Mouse (Mus musculus) embryonic facial prominence, embryonic 10.5 days (tissue): ENCODE results near the gene Tas2r120. TPM values are rescaled to one million over a fixed set of nuclear protein-coding genes. Genes with fewer than 3 reads are reported as not detected.
"Not testable (repeated sequence)": the region's sequence is repeated elsewhere in the genome, so short reads cannot be mapped to it uniquely, and the experiment has no call there.

Source experiments
- DNase-seq: peaks from one replicate; pipeline ENCODE4 v3.0.0-alpha.2; 2017; ENCODE audit warnings: low spot score
- H3K27ac ChIP-seq: fragments of 300-500 bp; sonication (generic); replicated peaks from 2 replicates; pipeline ENCODE4 v1.5.1; 2016; ENCODE audit warnings: mild to moderate bottlenecking
- H3K27me3 ChIP-seq: fragments of 300-500 bp; sonication (generic); replicated peaks from 2 replicates; pipeline ENCODE4 v1.6.1; 2016; ENCODE audit warnings: low read depth, mild to moderate bottlenecking; ENCODE audit not compliant: poor library complexity, severe bottlenecking
- H3K36me3 ChIP-seq: fragments of 300-500 bp; sonication (generic); replicated peaks from 2 replicates; pipeline ENCODE4 v1.6.1; 2016; ENCODE audit warnings: mild to moderate bottlenecking, moderate library complexity
- H3K4me1 ChIP-seq: fragments of 300-500 bp; sonication (generic); 2 replicates; pipeline ENCODE4 v1.6.1; 2016
- H3K4me3 ChIP-seq: fragments of 300-500 bp; sonication (generic); 2 replicates; pipeline ENCODE4 v1.5.1; 2016; ENCODE audit warnings: mild to moderate bottlenecking, moderate library complexity
- H3K9me3 ChIP-seq: fragments of 300-500 bp; sonication (generic); 2 replicates; pipeline ENCODE4 v1.6.1; 2016; ENCODE audit warnings: mild to moderate bottlenecking
- WGBS: fragments of 180-500 bp; shearing (Covaris S2); methylation state at CpG from one replicate; pipeline ENCODE4 v1.1.7; 2016; 5-methylcytosine and 5-hydroxymethylcytosine counted together
- polyA plus RNA-seq: library from polyadenylated mRNA; unstranded; fragments of >200 nt; fragmentation: Nextera tagmentation; extraction: Ambion mirVana; gene quantifications from 2 replicates; pipeline ENCODE4 v1.2.1, GENCODE M21; 2016

Gene Tas2r120
- polyA plus RNA-seq = not detected in 2 replicates

GRCm38 (mm10) chr6:132656653-132657052, at the start of gene Tas2r120:
Gene Tas2r120 (plus strand): TSS chr6:132656953.
- Histone ChIP-seq H3K9me3 (no peaks in the 10 kb centered on the region), H3K27ac (no peak within 1 kb of the TSS), H3K4me3 (no peak within 1 kb of the TSS), H3K27me3 (no peaks in the 10 kb centered on the region), H3K4me1 (no peaks in the 10 kb centered on the region), H3K36me3 (no peaks in the 10 kb centered on the region)
- DNase-seq = no peak

- Histone ChIP-seq H3K36me3 (no peaks in the 10 kb centered on the region), H3K4me3 (no peak overlapping the region), H3K27ac (no peak overlapping the region), H3K27me3 (no peaks in the 10 kb centered on the region), H3K9me3 (peaks cover 7% of the 10 kb centered on the region; the same call in 1 of the 2 replicates), H3K4me1 (no peaks in the 10 kb centered on the region)
- DNase-seq = no peak
Observed at GRCm38 (mm10) chr6:132649399-132649798, 7.4 kb upstream of the Tas2r120 start.

- Histone ChIP-seq H3K27ac (no peak within 1 kb of the TSS), H3K36me3 (no peaks in the 10 kb centered on the region), H3K4me3 (no peak within 1 kb of the TSS), H3K9me3 (peaks cover under 1% of the 10 kb centered on the region; the same call in 1 of the 2 replicates), H3K27me3 (no peaks in the 10 kb centered on the region), H3K4me1 (no peaks in the 10 kb centered on the region)
- WGBS = 87% methylated on average over 1 of the region's 1 CpGs
- DNase-seq = no peak
Observed at GRCm38 (mm10) chr6:132651426-132651825, 5.3 kb upstream of the Tas2r120 start, which contains the start of gene A630073D07Rik. Gene A630073D07Rik (minus strand): TSS chr6:132651526.

GRCm38 (mm10) chr6:132691596-132691995, 34.8 kb downstream of the Tas2r120 start:
- not testable (repeated sequence) for H3K9me3 ChIP-seq, H3K27me3 ChIP-seq, DNase-seq, H3K4me3 ChIP-seq, H3K36me3 ChIP-seq, H3K27ac ChIP-seq, H3K4me1 ChIP-seq
- WGBS = 91% methylated on average over 7 of the region's 7 CpGs

- DNase-seq = no peak
- H3K36me3 ChIP-seq = no peaks in the 10 kb centered on the region
- H3K9me3 ChIP-seq = no peaks in the 10 kb centered on the region
- H3K4me3 ChIP-seq = no peak within 1 kb of the TSS
- no peaks in the 10 kb centered on the region for H3K4me1 ChIP-seq
- 77% methylated on average over 1 of the region's 1 CpGs for WGBS
- H3K27ac ChIP-seq = no peak within 1 kb of the TSS
- H3K27me3 ChIP-seq = no peaks in the 10 kb centered on the region
Observed at GRCm38 (mm10) chr6:132700907-132701306, 44.2 kb downstream of the Tas2r120 start, which contains the start of gene Tas2r121. Gene Tas2r121 (minus strand): TSS chr6:132701007.

Other genes starting within 250 kb of the Tas2r120 start
- not detected in 2 replicates for gene Prh1, start 87.1 kb upstream of the Tas2r120 start, polyA plus RNA-seq
- not detected in 2 replicates for gene Prp2, start 61.0 kb upstream of the Tas2r120 start, polyA plus RNA-seq
- not detected in 2 replicates for gene A630073D07Rik, start 5.4 kb upstream of the Tas2r120 start, polyA plus RNA-seq
- gene Tas2r121, start 44.1 kb downstream of the Tas2r120 start, polyA plus RNA-seq = not detected in 2 replicates
- gene Tas2r122, start 55.0 kb downstream of the Tas2r120 start, polyA plus RNA-seq = not detected in 2 replicates
- not detected in 2 replicates for gene Tas2r115, start 81.1 kb downstream of the Tas2r120 start, polyA plus RNA-seq
- not detected in 2 replicates for gene Tas2r124, start 97.8 kb downstream of the Tas2r120 start, polyA plus RNA-seq
- not detected in 2 replicates for gene Tas2r102, start 105.2 kb downstream of the Tas2r120 start, polyA plus RNA-seq
- not detected in 2 replicates for gene Tas2r136, start 121.2 kb downstream of the Tas2r120 start, polyA plus RNA-seq
- not detected in 2 replicates for gene Tas2r117, start 145.9 kb downstream of the Tas2r120 start, polyA plus RNA-seq
- gene Tas2r123, start 190.2 kb downstream of the Tas2r120 start, polyA plus RNA-seq = not detected in 2 replicates
- not detected in 2 replicates for gene Tas2r116, start 198.5 kb downstream of the Tas2r120 start, polyA plus RNA-seq
- not detected in 2 replicates for gene Tas2r110, start 211.1 kb downstream of the Tas2r120 start, polyA plus RNA-seq
- not detected in 2 replicates for gene Tas2r113, start 236.1 kb downstream of the Tas2r120 start, polyA plus RNA-seq